Mouse (Mus musculus) retina, adult 2 months (tissue): ENCODE data around the gene Gm30191.

ENCODE experiments used
- DNase-seq: peaks from one replicate; pipeline ENCODE4 v3.0.0-alpha.2; 2012; ENCODE audit warnings: low read depth, low spot score

Gm30191 gene

DNA sequence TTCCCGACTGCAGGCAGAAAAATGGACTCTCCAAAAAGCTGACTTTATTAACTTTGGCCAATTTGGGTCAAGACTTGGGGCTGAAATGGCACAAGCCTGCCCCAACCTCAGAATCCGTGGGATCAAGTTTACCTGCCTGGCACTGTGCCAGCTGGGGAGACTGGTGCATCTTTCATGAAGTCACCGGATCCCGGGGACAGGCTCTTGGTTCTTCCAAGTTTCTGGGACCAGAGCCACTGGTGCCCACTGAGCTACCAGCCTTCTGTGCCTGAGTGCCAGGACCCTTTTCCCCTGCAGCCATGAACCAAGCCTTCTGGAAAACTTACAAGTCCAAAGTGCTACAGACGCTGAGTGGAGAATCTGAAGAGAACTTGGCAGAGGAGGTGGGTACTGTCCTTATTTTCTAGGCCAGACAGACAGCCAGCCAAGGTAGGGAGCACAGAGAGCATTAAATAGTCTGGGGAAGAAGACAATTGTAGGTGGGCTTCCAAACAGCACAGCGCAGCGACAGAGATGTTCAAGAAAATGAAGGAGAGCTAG is at the start of gene Gm30191:
Gene Gm30191, plus strand, starts transcription at position 217 of the 540 bp plus-strand sequence.
- DNase-seq: no peak

GRCm38 (mm10) chr4:134199371-134199770 is 47.4 kb upstream of the Gm30191 start:
- no peak for DNase-seq

DNA sequence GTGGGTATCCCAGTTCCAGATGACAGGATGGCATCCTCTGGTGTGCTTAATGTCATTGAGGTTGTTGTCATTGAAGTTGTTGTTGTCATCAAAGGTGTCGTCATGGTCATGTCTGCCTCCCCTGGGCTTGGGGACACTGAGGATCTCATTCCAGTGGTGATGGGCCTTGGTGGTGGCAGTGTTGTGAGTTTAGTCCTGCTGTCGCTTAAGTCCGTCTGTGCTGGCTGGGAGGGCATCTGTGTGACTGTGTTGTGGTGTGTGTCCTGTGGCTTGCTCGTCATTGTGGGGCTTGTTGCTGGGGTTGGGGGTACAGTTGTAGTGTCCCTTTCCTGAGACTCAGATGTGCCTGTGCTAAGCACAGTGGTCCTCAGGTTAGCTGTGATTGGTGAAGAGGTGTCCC is 43.8 kb upstream of the Gm30191 start, which contains the start of gene Gm7534:
Gene Gm7534, minus strand, starts transcription at position 101 of the 400 bp plus-strand sequence.
- DNase-seq: no peak

- DNase-seq: no peak
Measured at GRCm38 (mm10) chr4:134203340-134203896, 43.3 kb upstream of the Gm30191 start.

- no peak for DNase-seq
Measured at GRCm38 (mm10) chr4:134206488-134207053, 40.2 kb upstream of the Gm30191 start.

- DNase-seq: no peak
Measured at GRCm38 (mm10) chr4:134222793-134223600, 23.7 kb upstream of the Gm30191 start.

- DNase-seq: no peak
Measured at GRCm38 (mm10) chr4:134227194-134227593, 19.5 kb upstream of the Gm30191 start, which contains the start of gene Catsper4. Gene Catsper4 (minus strand): TSS chr4:134227383.

DNA sequence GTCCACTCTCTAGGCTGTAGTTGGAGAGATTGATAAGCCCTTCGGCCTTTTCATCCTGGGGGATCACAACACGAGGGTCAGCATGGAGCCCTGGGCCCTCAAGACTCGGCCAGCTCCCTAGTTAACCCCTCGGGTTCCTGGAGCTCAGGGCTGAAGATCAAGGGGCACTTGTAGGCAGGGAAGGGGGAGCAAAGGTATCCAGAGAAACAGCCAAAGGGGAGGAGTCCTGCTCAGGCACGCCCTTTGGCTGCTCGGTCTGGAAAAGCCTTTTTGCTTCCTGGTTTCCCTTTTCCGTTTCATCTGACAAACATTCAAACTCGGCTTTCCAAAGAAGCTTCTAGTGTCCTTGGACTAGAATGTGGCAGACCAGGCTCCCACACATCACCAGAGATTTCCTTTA is 16.3 kb upstream of the Gm30191 start:
- DNase-seq: no peak

DNA sequence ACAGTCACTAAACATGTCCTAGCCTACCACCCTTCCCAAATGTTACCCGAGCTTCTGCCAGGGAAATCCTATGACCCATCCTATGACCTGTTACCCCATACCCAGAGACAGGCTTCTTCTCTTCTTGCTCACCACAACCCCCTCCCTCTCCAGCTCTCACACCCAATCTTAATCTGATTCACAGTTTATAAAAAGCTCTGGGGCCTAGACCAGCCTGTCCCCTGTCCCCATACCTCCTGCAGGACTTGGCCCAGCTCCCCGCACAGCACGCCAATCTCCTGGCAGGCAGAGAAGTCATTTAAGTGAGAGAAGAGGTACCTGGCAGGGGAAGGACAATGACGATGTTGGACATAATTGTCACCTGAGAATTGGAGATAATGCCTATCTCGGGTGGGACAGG is 11.9 kb upstream of the Gm30191 start:
- no peak for DNase-seq

DNA sequence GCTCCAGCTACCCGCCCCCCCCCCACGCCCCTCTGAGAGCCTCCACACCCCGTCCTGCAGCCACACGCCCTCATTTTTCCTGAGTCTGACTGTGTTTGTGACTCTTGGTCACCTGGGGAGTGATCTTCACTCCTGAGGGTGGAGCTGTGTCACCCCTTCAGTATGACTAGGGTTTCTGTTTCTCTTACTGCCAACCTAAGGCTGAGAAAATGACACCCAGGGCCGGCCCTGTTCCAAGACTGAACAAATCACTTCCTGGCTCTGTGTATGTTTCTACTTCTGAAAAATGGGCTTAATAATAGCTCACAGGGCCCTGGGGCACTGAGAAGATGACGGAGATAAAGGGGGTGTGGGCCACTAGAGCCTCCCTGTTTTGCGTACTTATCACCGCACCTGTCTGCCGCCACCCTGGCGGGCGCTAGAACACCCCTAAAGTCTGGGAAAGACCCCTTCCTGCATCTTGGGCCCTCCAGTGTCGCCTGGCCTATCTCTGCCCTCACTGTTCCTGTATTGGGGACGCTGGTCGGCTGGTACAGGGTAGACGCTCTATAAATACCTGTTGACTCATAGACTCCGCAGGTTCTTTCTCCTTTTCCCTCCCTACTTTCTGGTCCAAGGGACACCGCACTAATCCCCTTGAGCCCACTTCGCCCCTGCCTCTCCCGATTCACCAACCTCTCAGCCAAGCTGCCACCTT is 9.0 kb upstream of the Gm30191 start:
- DNase-seq: no peak

GRCm38 (mm10) chr4:134238279-134238651 is 8.5 kb upstream of the Gm30191 start, which contains the start of gene Cnksr1:
Gene Cnksr1 (minus strand): TSS chr4:134238399.
- no peak for DNase-seq

- DNase-seq: no peak
Measured at GRCm38 (mm10) chr4:134238686-134239085, 8.0 kb upstream of the Gm30191 start.

DNA sequence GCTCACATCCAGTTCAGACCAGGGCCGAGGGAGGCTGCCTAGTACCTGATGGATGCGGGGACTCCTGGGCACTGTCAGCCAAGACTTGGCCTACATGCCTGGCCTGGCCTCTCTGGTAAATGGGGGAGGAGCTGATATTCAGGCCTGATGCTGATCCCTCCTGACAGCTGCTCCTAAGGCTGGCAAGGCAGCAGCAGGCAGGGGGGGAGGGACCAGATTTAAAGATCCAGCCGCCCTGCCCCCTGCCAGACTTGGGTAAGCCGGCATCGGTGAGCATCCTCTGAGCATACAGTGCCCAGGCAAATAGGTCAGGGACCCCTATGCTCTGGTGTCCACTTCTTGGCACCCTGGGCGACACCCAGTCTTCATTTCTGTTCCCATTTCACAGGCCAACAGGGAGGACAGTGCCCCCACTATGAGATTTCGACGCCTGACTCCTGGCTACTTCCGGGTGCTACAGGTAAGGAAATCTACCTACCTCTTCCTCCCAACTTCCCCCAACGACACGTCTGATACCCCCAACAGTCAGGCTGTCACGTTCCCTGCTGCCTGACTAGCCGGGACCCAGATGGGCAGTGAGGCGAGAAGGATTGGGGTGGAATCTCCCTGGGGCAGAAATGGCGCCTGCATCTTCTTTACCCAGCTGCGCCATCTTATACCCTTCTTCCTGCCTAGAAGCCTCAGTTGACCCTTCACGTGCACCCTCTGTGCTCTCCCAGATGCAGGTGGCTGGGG is 3.1 kb upstream of the Gm30191 start, which contains the start of gene E130218I03Rik:
Gene E130218I03Rik, plus strand, starts transcription at position 147 of the 735 bp plus-strand sequence.
- DNase-seq: peak; percentile 93

GRCm38 (mm10) chr4:134245148-134245843 is 1.4 kb upstream of the Gm30191 start, which contains the start of gene Zfp593:
Gene Zfp593 (minus strand): TSS chr4:134245592.
- DNase-seq: peak; percentile 72

DNA sequence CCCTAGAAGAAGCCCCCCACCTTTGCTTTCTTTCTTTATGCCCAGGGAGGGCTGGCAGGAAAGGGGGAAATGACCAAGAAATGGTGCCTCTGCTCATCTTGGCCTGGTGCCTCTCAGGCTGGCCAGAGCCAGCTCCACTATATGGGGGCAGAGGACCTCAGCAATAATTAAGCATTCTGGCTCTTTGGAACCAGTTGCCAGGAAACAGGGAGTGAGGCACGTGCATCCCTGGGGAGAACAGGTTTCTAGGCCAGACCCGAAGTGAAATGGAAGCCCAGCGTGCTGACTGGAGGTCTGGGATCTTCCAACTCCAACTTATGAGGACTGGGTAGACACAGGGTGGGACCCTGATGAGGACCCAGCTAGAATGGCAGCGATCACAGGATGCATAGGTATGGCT is 479 bp upstream of the Gm30191 start:
- DNase-seq: no peak

DNA sequence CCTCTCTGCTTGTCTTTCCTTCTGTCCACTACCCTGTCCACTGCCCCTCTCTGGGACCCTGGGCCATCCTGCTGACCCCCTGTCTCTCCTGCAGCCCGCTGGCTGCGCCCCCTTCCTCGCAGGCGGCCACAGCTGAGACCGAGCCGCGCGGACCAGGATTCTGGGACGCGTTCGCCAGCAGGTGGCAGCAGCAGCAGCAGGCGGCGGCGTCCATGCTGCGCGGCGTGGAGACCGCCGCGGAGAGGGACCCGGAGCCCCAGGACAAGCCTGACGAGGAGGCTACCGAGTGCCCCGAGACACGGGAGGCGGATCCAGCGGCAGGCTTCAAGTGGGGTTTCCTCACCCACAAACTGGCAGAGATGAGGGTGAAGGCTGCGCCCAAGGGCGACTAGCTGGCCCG is 2.9 kb downstream of the Gm30191 start:
- no peak for DNase-seq

GRCm38 (mm10) chr4:134250116-134250929 is 3.6 kb downstream of the Gm30191 start:
- no peak for DNase-seq

DNA sequence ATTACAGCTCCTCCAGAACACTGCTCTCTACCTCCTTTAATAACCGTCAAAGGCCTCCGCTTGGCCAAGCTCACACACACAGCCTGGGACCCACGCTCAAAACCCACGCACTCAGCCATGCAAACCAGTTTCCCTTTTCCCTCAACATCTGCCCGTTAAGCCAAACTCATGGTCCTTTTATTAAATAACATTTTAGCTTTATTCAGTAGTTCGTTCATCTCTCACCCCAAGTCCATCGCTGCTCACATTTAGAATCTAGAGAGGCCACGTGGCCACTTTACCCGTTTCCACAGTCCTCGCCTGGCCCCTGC is 4.2 kb downstream of the Gm30191 start:
- DNase-seq: no peak

GRCm38 (mm10) chr4:134251241-134252130 is 4.8 kb downstream of the Gm30191 start:
- DNase-seq: no peak
